In genomic region chr7:121707073-121707667, GRCm38 (mm10) we compare ENCODE assay signal across 8 mouse cellular contexts. TPM values are rescaled to one million over a fixed set of nuclear protein-coding genes. Genes with fewer than 3 reads are reported as not detected.
DNase-seq lines count a peak whose midpoint lies in the region; ATAC-seq lines count a peak whose summit lies in the region.

TSS of gene Usp31 (minus strand) at chr7:121707253.

- H3K27ac ChIP-seq in hindbrain, embryonic 12.5 days, result peak within 1 kb of the TSS; percentile 95

- H3K9ac ChIP-seq in hindbrain, embryonic 12.5 days, result peak within 1 kb of the TSS; percentile 90

- H3K4me1 ChIP-seq in hindbrain, embryonic 12.5 days, result peaks cover 32% of the 10 kb centered on the region

- DNase-seq in NIH3T3 (ENCODE audit: low read depth), result peak; percentile 95
- peak; percentile 96 to 98 for DNase-seq in cerebellum, postnatal 10 days
- DNase-seq in frontal cortex, postnatal 10 days (ENCODE audit: low spot score in 2 of 2), result peak; percentile 94 to 95
- DNase-seq in layer of hippocampus, postnatal 14 days (ENCODE audit: low spot score in 2 of 2), result peak; percentile 93 to 98
- peak; percentile 94 for DNase-seq in lung, postnatal 14 days
- DNase-seq in retina, adult 2 months (ENCODE audit: low read depth, low spot score), result peak; percentile 86
- DNase-seq in thymus, postnatal 36 days, result peak; percentile 94 to 96

- no peaks in the 10 kb centered on the region for H3K27me3 ChIP-seq in hindbrain, embryonic 12.5 days

- H3K4me3 ChIP-seq in hindbrain, embryonic 12.5 days, result peak within 1 kb of the TSS; percentile 90

- H3K4me2 ChIP-seq in hindbrain, embryonic 12.5 days (replicated peaks), result peak within 1 kb of the TSS; percentile 97

- peak; percentile 99 for ATAC-seq in hindbrain, embryonic 12.5 days (ENCODE audit: low FRiP score)

- no peaks in the 10 kb centered on the region for H3K36me3 ChIP-seq in hindbrain, embryonic 12.5 days

- WGBS in hindbrain, embryonic 12.5 days, result under 1% methylated on average over 71 of the region's 82 CpGs

- H3K9me3 ChIP-seq in hindbrain, embryonic 12.5 days (replicated peaks), result no peaks in the 10 kb centered on the region

RNA-seq across cellular contexts. Expression of gene Usp31, which starts in this region (rescaled TPM):
- polyA plus RNA-seq in hindbrain, embryonic 12.5 days (2016; fragmentation: Nextera tagmentation; extraction: Ambion mirVana), result 3.5 and 3.7 TPM in 2 replicates
- total RNA-seq in layer of hippocampus, postnatal 14 days (2021), result 10 to 100 TPM; 46.5 to 48.4 TPM

Comparison
In these comparisons a context has a peak if more than half of its experiments do, and no peak if none do; other contexts are left out.
1. Peak in every context shown above with its lines: DNase-seq, ATAC-seq, H3K4me3 ChIP-seq and H3K27ac ChIP-seq.